Mouse (Mus musculus): ENCODE measurements around the gene Shank2.

- TF ChIP-seq CTCF (IDR thresholded peaks at IDR 0.05) (no peak), POLR2A (IDR thresholded peaks at IDR 0.05; ENCODE audit: insufficient read depth, low read depth, low read length) (no peak), EP300 (IDR thresholded peaks at IDR 0.05; ENCODE audit: insufficient read depth, low read depth, low read length) (no peak)
These were observed 306.2 kb downstream of the Shank2 start for GRCm38 (mm10) chr7:144307853-144308409.

Data from heart, adult 2 months (tissue).